Mouse (Mus musculus) heart, embryonic 10.5 days (tissue): ENCODE measurements around the gene Slc2a5. TPM values are rescaled to one million over a fixed set of nuclear protein-coding genes. Genes with fewer than 3 reads are reported as not detected.

Experiments used
- DNase-seq: peaks from one replicate; pipeline ENCODE4 v3.0.0-alpha.2; 2017; ENCODE audit warnings: low spot score
- H3K27ac ChIP-seq: fragments of 300-500 bp; sonication (generic); 2 replicates; pipeline ENCODE4 v1.5.1; 2016; ENCODE audit warnings: mild to moderate bottlenecking
- H3K27me3 ChIP-seq: fragments of 300-500 bp; sonication (generic); 2 replicates; pipeline ENCODE4 v1.6.1; 2016; ENCODE audit warnings: mild to moderate bottlenecking; ENCODE audit not compliant: poor library complexity, insufficient read depth, severe bottlenecking
- H3K36me3 ChIP-seq: fragments of 300-500 bp; sonication (generic); 2 replicates; pipeline ENCODE4 v1.6.1; 2016; ENCODE audit warnings: mild to moderate bottlenecking, moderate library complexity
- H3K4me1 ChIP-seq: fragments of 300-500 bp; sonication (generic); 2 replicates; pipeline ENCODE4 v1.6.1; 2016; ENCODE audit warnings: mild to moderate bottlenecking
- H3K4me3 ChIP-seq: fragments of 300-500 bp; sonication (generic); 2 replicates; pipeline ENCODE4 v1.5.1; 2016; ENCODE audit warnings: mild to moderate bottlenecking, moderate library complexity
- H3K9me3 ChIP-seq: fragments of 300-500 bp; sonication (generic); 2 replicates; pipeline ENCODE4 v1.6.1; 2016; ENCODE audit warnings: mild to moderate bottlenecking, moderate library complexity
- WGBS: fragments of 180-500 bp; shearing (Covaris S2); methylation state at CpG from one replicate; pipeline ENCODE4 v1.1.7; 2016; 5-methylcytosine and 5-hydroxymethylcytosine counted together
- polyA plus RNA-seq: library from polyadenylated mRNA; unstranded; fragments of >200 nt; fragmentation: Nextera tagmentation; extraction: Ambion mirVana; gene quantifications from 2 replicates; pipeline ENCODE4 v1.2.1, GENCODE M21; 2016

Slc2a5 gene
- 1.2 and 1.3 TPM in 2 replicates for polyA plus RNA-seq

- Histone ChIP-seq H3K9me3 (no peaks in the 10 kb centered on the region), H3K4me3 (peak within 1 kb of the TSS; percentile 42), H3K27me3 (peaks cover 10% of the 10 kb centered on the region), H3K4me1 (peaks cover 40% of the 10 kb centered on the region), H3K36me3 (no peaks in the 10 kb centered on the region), H3K27ac (peak within 1 kb of the TSS; percentile 70)
- no peak for DNase-seq
- 5% methylated on average over 14 of the region's 15 CpGs for WGBS
These were observed at the start of gene Slc2a5 for GRCm38 (mm10) chr4:150119055-150119454. Gene Slc2a5 (plus strand): TSS chr4:150119283.

GRCm38 (mm10) chr4:150070136-150070535 lies 48.9 kb upstream of the Slc2a5 start:
- DNase-seq: no peak
- no peaks in the 10 kb centered on the region for H3K9me3 ChIP-seq
- no peaks in the 10 kb centered on the region for H3K36me3 ChIP-seq
- WGBS: 28% methylated on average over 8 of the region's 8 CpGs
- H3K4me1 ChIP-seq: peaks cover 25% of the 10 kb centered on the region
- H3K27ac ChIP-seq: peak overlapping the region; percentile 82
- no peak overlapping the region for H3K4me3 ChIP-seq
- no peaks in the 10 kb centered on the region; the same call in 1 of the 2 replicates for H3K27me3 ChIP-seq

- Histone ChIP-seq H3K36me3 (no peaks in the 10 kb centered on the region), H3K4me3 (no peak overlapping the region), H3K27ac (no peak overlapping the region), H3K4me1 (peaks cover 32% of the 10 kb centered on the region), H3K27me3 (no peaks in the 10 kb centered on the region; the same call in 1 of the 2 replicates), H3K9me3 (no peaks in the 10 kb centered on the region)
- WGBS: 57% methylated on average over 15 of the region's 15 CpGs
- no peak for DNase-seq
These were observed 46.5 kb upstream of the Slc2a5 start for GRCm38 (mm10) chr4:150072416-150073101.

GRCm38 (mm10) chr4:150073102-150073473 lies 46.0 kb upstream of the Slc2a5 start:
- no peaks in the 10 kb centered on the region; the same call in 1 of the 2 replicates for H3K27me3 ChIP-seq
- DNase-seq: no peak
- H3K4me3 ChIP-seq: no peak overlapping the region
- H3K27ac ChIP-seq: no peak overlapping the region
- no peaks in the 10 kb centered on the region for H3K9me3 ChIP-seq
- WGBS: 12% methylated on average over 8 of the region's 8 CpGs
- no peaks in the 10 kb centered on the region for H3K36me3 ChIP-seq
- peaks cover 32% of the 10 kb centered on the region for H3K4me1 ChIP-seq

- peaks cover 36% of the 10 kb centered on the region for H3K4me1 ChIP-seq
- no peaks in the 10 kb centered on the region for H3K9me3 ChIP-seq
- no peaks in the 10 kb centered on the region for H3K36me3 ChIP-seq
- H3K4me3 ChIP-seq: no peak overlapping the region
- no peak overlapping the region for H3K27ac ChIP-seq
- 81% methylated on average over 7 of the region's 7 CpGs for WGBS
- no peak for DNase-seq
- no peaks in the 10 kb centered on the region; the same call in 1 of the 2 replicates for H3K27me3 ChIP-seq
These were observed 43.7 kb upstream of the Slc2a5 start for GRCm38 (mm10) chr4:150075350-150075749.

GRCm38 (mm10) chr4:150076147-150076546 lies 42.9 kb upstream of the Slc2a5 start:
- WGBS: 30% methylated on average over 18 of the region's 18 CpGs
- Histone ChIP-seq H3K36me3 (no peaks in the 10 kb centered on the region), H3K4me3 (no peak overlapping the region), H3K27ac (no peak overlapping the region), H3K4me1 (peaks cover 32% of the 10 kb centered on the region), H3K9me3 (no peaks in the 10 kb centered on the region), H3K27me3 (no peaks in the 10 kb centered on the region; the same call in 1 of the 2 replicates)
- no peak for DNase-seq

- no peak overlapping the region for H3K27ac ChIP-seq
- H3K9me3 ChIP-seq: no peaks in the 10 kb centered on the region
- no peak overlapping the region for H3K4me3 ChIP-seq
- DNase-seq: no peak
- H3K36me3 ChIP-seq: no peaks in the 10 kb centered on the region
- H3K27me3 ChIP-seq: no peaks in the 10 kb centered on the region
- H3K4me1 ChIP-seq: peaks cover 27% of the 10 kb centered on the region
- WGBS: 71% methylated on average over 2 of the region's 2 CpGs
These were observed 40.4 kb upstream of the Slc2a5 start for GRCm38 (mm10) chr4:150078646-150079045.

- Histone ChIP-seq H3K4me1 (peaks cover 27% of the 10 kb centered on the region), H3K27ac (no peak overlapping the region), H3K9me3 (no peaks in the 10 kb centered on the region), H3K27me3 (no peaks in the 10 kb centered on the region), H3K4me3 (no peak overlapping the region), H3K36me3 (no peaks in the 10 kb centered on the region)
- DNase-seq: no peak
- 39% methylated on average over 7 of the region's 7 CpGs for WGBS
These were observed 39.8 kb upstream of the Slc2a5 start for GRCm38 (mm10) chr4:150079244-150079643.

GRCm38 (mm10) chr4:150080330-150080967 lies 38.6 kb upstream of the Slc2a5 start:
- H3K36me3 ChIP-seq: no peaks in the 10 kb centered on the region
- DNase-seq: no peak
- H3K4me3 ChIP-seq: no peak overlapping the region
- H3K27ac ChIP-seq: no peak overlapping the region
- H3K27me3 ChIP-seq: no peaks in the 10 kb centered on the region
- H3K9me3 ChIP-seq: no peaks in the 10 kb centered on the region
- 85% methylated on average over 11 of the region's 11 CpGs for WGBS
- peaks cover 27% of the 10 kb centered on the region for H3K4me1 ChIP-seq

- Histone ChIP-seq H3K4me1 (peaks cover 28% of the 10 kb centered on the region), H3K4me3 (no peak overlapping the region), H3K9me3 (no peaks in the 10 kb centered on the region), H3K27ac (no peak overlapping the region), H3K27me3 (peaks cover 24% of the 10 kb centered on the region), H3K36me3 (no peaks in the 10 kb centered on the region)
- 64% methylated on average over 4 of the region's 4 CpGs for WGBS
- DNase-seq: no peak
These were observed 33.7 kb upstream of the Slc2a5 start for GRCm38 (mm10) chr4:150085366-150085765.

GRCm38 (mm10) chr4:150086841-150087160 lies 32.3 kb upstream of the Slc2a5 start:
- whole genome bisulfite sequencing: 2% methylated on average over 7 of the region's 7 CpGs
- H3K9me3 ChIP-seq: no peaks in the 10 kb centered on the region
- H3K27ac ChIP-seq: peak overlapping the region; percentile 84
- no peaks in the 10 kb centered on the region for H3K36me3 ChIP-seq
- peak overlapping the region; percentile 73 for H3K4me3 ChIP-seq
- H3K27me3 ChIP-seq: peaks cover 34% of the 10 kb centered on the region
- peaks cover 36% of the 10 kb centered on the region for H3K4me1 ChIP-seq
- DNase-seq: no peak

- Histone ChIP-seq H3K27ac (peak within 1 kb of the TSS; percentile 84), H3K27me3 (peaks cover 39% of the 10 kb centered on the region), H3K4me1 (peaks cover 39% of the 10 kb centered on the region), H3K9me3 (no peaks in the 10 kb centered on the region), H3K4me3 (peak within 1 kb of the TSS; percentile 73), H3K36me3 (no peaks in the 10 kb centered on the region)
- peak; percentile 98 for DNase-seq
- under 1% methylated on average over 54 of the region's 56 CpGs for WGBS
These were observed 31.8 kb upstream of the Slc2a5 start, which contains the start of gene Gpr157 for GRCm38 (mm10) chr4:150087161-150087889. Gene Gpr157 (plus strand): TSS chr4:150087365.
